In the genomic region with DNA sequence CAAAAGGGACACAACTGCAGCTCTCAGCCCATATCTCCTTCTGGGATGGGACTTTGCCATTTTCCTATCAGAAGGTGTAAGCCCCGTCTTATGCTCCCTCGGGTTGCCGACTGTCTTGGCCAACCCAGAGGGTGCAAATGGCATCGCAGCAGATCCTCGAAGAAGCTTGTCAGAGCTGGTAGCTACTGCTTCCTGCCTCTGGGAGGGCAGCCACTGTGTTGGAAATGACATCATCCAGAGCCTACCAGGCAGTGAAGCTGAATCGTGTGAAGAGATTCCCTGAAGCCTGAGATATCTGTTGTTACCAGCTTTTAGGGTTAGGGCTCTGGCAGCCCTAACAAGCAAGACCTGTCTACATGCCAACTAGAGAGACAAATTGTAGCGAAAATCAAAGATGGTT, we compare ENCODE assay signal across 25 mouse cellular contexts.
"Had no signal": no experiment of that assay in that cellular context is flagged by ENCODE, and none has a peak within 500 bp of the region (broad histone marks: within the 10 kb centered on the region; RNA-seq: fewer than 3 reads in every experiment).

No protein-coding gene starts in this region.

- DNase-seq: kidney, postnatal 10 days; kidney, postnatal 36 days; left cerebral cortex, postnatal 4 days; liver, postnatal 0 days; lung, embryonic 14.5 days; right cerebral cortex, adult 18-20 months; right cerebral cortex, postnatal 14 days; right cerebral cortex, postnatal 4 days; thymus, adult 2 months; thymus, postnatal 14 days; thymus, postnatal 4 days had no signal

- H3K36me3 ChIP-seq: kidney, embryonic 15.5 days; limb, embryonic 12.5 days; limb, embryonic 15.5 days; midbrain, embryonic 10.5 days; midbrain, embryonic 13.5 days; neural tube, embryonic 15.5 days had no signal

- ATAC-seq: liver, postnatal 0 days; lung, postnatal 0 days; midbrain, embryonic 13.5 days; midbrain, embryonic 16.5 days had no signal

- H3K9ac ChIP-seq: kidney, embryonic 15.5 days; limb, embryonic 12.5 days; limb, embryonic 15.5 days; liver, embryonic 14.5 days; liver, postnatal 0 days; lung, embryonic 14.5 days; midbrain, embryonic 13.5 days; neural tube, embryonic 15.5 days had no signal

- H3K4me1 ChIP-seq: kidney, embryonic 15.5 days; limb, embryonic 12.5 days; limb, embryonic 15.5 days had no signal

- H3K4me2 ChIP-seq: kidney, embryonic 15.5 days; limb, embryonic 12.5 days; limb, embryonic 15.5 days; liver, embryonic 11.5 days; lung, embryonic 14.5 days; midbrain, embryonic 13.5 days; neural tube, embryonic 15.5 days had no signal

- H3K4me3 ChIP-seq: kidney, embryonic 15.5 days; limb, embryonic 12.5 days; limb, embryonic 15.5 days; megakaryocyte, embryonic 14.5 days; midbrain, embryonic 10.5 days; midbrain, embryonic 13.5 days; myocyte; neural tube, embryonic 15.5 days had no signal

- H3K27ac ChIP-seq: kidney, embryonic 15.5 days; limb, embryonic 12.5 days; limb, embryonic 15.5 days; liver, embryonic 14.5 days; macrophage; midbrain, embryonic 13.5 days; neural tube, embryonic 15.5 days; stomach, postnatal 0 days had no signal

- H3K27me3 ChIP-seq: kidney, embryonic 15.5 days; limb, embryonic 15.5 days; megakaryocyte, embryonic 14.5 days; neural tube, embryonic 15.5 days had no signal

- H3K9me3 ChIP-seq: kidney, embryonic 15.5 days; limb, embryonic 12.5 days; limb, embryonic 15.5 days; megakaryocyte, embryonic 14.5 days; midbrain, embryonic 10.5 days; midbrain, embryonic 13.5 days; neural tube, embryonic 15.5 days had no signal
